Mouse (Mus musculus): ENCODE measurements around the gene Akr1b8. TPM values are rescaled to one million over a fixed set of nuclear protein-coding genes. Genes with fewer than 3 reads are reported as not detected.

Gene Akr1b8
- total RNA-seq, 1 experiment, result 25.1 TPM

DNA sequence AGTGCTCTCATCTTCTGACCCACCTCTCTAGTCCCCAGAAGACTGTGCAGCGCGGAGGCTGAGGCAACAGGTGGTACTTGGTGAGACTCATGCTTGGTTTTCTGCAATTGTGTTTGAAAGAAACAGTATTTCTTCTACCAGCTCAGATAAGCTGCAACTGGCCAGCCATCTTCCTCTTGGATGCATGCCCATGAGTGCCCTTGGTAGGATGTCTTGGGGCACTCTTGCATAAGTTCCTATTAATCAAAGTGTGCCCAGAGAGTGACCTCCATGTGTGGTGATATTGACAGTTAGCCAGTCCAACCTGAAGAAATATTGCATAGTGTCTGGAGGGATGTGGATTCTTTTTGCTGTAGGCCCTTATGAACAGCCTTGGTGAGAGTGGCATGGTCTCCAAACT lies 62.6 kb downstream of the Akr1b8 start:
- TF ChIP-seq HCFC1 (IDR thresholded peaks at IDR 0.05; ENCODE audit: borderline replicate concordance, insufficient read depth, low read length), result no peak
- no peak for TF ChIP-seq ZC3H11A (IDR thresholded peaks at IDR 0.05; ENCODE audit: borderline replicate concordance, low read depth, low read length)
- no peak for TF ChIP-seq MAFK (IDR thresholded peaks at IDR 0.05; ENCODE audit: insufficient read depth, low read depth, low read length)
- no peak for TF ChIP-seq ZNF384 (IDR thresholded peaks at IDR 0.05; ENCODE audit: low read depth, low read length)
- no peak for DNase-seq (ENCODE audit: low read depth, low spot score)
- Histone ChIP-seq H3K36me3 (ENCODE audit: control insufficient read depth, insufficient read depth, low read length, poor library complexity, severe bottlenecking) (no peaks in the 10 kb centered on the region), H3K9ac (ENCODE audit: insufficient read depth, low read depth, low read length, poor library complexity, severe bottlenecking) (no peak overlapping the region), H3K27ac (ENCODE audit: insufficient read depth, low read depth, low read length, poor library complexity, severe bottlenecking) (no peak overlapping the region), H3K4me1 (ENCODE audit: control insufficient read depth in 2 of 2, insufficient read depth in 2 of 2, low read length in 2 of 2, poor library complexity in 1 of 2) (no peaks in the 10 kb centered on the region; a peak in 1 of 4 replicates), H3K9me3 (ENCODE audit: control insufficient read depth, insufficient read depth, low read depth, low read length) (no peaks in the 10 kb centered on the region), H3K4me3 (ENCODE audit: insufficient read depth in 1 of 2, low read depth in 1 of 2, low read length in 2 of 2, poor library complexity in 1 of 2, severe bottlenecking in 1 of 2) (no peak overlapping the region)
- in situ Hi-C loops (cut with MboI; ENCODE audit: low sequenced_read_pairs in 2 of 2, unreplicated experiment in 2 of 2), result no loop called here

Other genes with a start within 250 kb of the Akr1b8 start
- gene Slc35b4, start 177.0 kb upstream of the Akr1b8 start, total RNA-seq (2012; rRNA removed), result 27.4 and 28.1 TPM in 2 replicates
- gene Akr1b3, start 36.6 kb upstream of the Akr1b8 start, total RNA-seq (2012; rRNA removed), result 321 and 431 TPM in 2 replicates
- gene Akr1b10, start 30.1 kb downstream of the Akr1b8 start, total RNA-seq (2012; rRNA removed), result 16.2 and 22.1 TPM in 2 replicates
- 0.53 TPM in 1 of 2 replicates, not detected in the other for gene Akr1b7, start 58.2 kb downstream of the Akr1b8 start, total RNA-seq (2012; rRNA removed)
- 15.3 and 17.6 TPM in 2 replicates for gene Bpgm, start 122.1 kb downstream of the Akr1b8 start, total RNA-seq (2012; rRNA removed)
- 59.1 and 108 TPM in 2 replicates for gene Cald1, start 244.4 kb downstream of the Akr1b8 start, total RNA-seq (2012; rRNA removed)

Data from ES-E14 (cell line).